In the genomic region with DNA sequence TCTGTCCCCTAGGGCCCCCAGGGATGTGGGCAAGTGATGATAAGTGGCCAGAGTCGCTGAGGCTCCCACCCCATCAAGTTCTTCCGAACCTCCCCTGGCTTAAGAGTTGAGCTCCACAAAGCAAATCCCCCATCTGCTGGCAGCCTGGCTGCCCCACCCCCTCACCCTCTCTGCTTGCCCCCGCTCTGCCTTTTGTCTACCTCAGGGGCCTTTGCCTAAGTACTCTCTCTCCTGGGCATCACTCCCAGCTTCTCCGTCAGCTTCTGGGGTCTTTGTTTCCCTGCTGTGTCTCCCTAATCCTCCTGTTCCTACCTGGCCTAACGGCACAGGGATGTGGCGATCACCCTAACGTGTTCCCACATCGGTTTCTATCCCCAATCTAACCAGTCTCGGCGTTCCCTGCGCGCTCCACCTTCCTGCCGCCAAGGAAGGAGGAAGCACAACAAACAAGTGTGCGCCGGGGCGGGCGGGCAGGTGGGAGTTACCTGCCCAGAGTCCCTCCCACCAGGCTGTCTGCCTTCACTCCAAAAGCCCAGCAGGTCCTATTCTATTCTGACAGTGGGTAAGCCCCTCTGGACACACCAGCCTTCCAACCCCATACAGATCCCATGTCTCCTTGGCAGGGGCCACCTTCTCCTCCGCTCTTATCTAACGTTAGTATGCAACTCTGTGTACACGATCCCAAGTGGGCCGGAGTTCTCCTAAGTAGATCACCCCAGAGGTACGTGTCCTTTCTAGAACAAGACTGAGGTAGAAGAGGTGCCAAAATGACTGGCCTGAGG, we compare ENCODE assay signal across 8 mouse cellular contexts. TPM values are rescaled to one million over a fixed set of nuclear protein-coding genes. Genes with fewer than 3 reads are reported as not detected.
DNase-seq lines count a peak whose midpoint lies in the region; ATAC-seq and TF ChIP-seq lines count a peak whose summit lies in the region.

No protein-coding gene starts in this region.

- H3K36me3 ChIP-seq in MEL (ENCODE audit: control insufficient read depth in 1 of 2, insufficient read depth in 2 of 2, low read length in 2 of 2), result peaks cover 0 to 34% of the 10 kb centered on the region in 2 experiments; a peak in 2 of 4 replicates
- H3K36me3 ChIP-seq in forebrain, embryonic 13.5 days (ENCODE audit: poor library complexity, severe bottlenecking), result peaks cover 28% of the 10 kb centered on the region
- peaks cover 22% of the 10 kb centered on the region for H3K36me3 ChIP-seq in kidney, embryonic 14.5 days (ENCODE audit: control insufficient read depth, insufficient read depth, low read length)
- H3K36me3 ChIP-seq in midbrain, embryonic 10.5 days, result peaks cover 31% of the 10 kb centered on the region

- no peak overlapping the region for H3K4me3 ChIP-seq in MEL (ENCODE audit: control insufficient read depth in 1 of 2, insufficient read depth in 1 of 2, low read depth in 2 of 2, low read length in 2 of 2)
- peak overlapping the region; percentile 96 for H3K4me3 ChIP-seq in forebrain, embryonic 13.5 days
- peak overlapping the region; percentile 78 for H3K4me3 ChIP-seq in kidney, embryonic 14.5 days (ENCODE audit: low read length)
- H3K4me3 ChIP-seq in midbrain, embryonic 10.5 days, result peak overlapping the region; percentile 90

- H3K9me3 ChIP-seq in MEL (replicated peaks; ENCODE audit: insufficient read depth, low read length), result no peaks in the 10 kb centered on the region
- H3K9me3 ChIP-seq in forebrain, embryonic 13.5 days (replicated peaks), result no peaks in the 10 kb centered on the region
- no peaks in the 10 kb centered on the region for H3K9me3 ChIP-seq in kidney, embryonic 14.5 days (ENCODE audit: control insufficient read depth, low read length)
- H3K9me3 ChIP-seq in midbrain, embryonic 10.5 days (replicated peaks), result no peaks in the 10 kb centered on the region

- H3K4me1 ChIP-seq in MEL (ENCODE audit: control insufficient read depth in 1 of 2, insufficient read depth in 2 of 2, low read length in 2 of 2), result peaks cover 20 to 46% of the 10 kb centered on the region in 2 experiments
- peaks cover 61% of the 10 kb centered on the region for H3K4me1 ChIP-seq in forebrain, embryonic 13.5 days
- peaks cover 39% of the 10 kb centered on the region for H3K4me1 ChIP-seq in kidney, embryonic 14.5 days (ENCODE audit: control insufficient read depth, insufficient read depth, low read length)
- H3K4me1 ChIP-seq in midbrain, embryonic 10.5 days, result peaks cover 83% of the 10 kb centered on the region

- TF ChIP-seq POLR2A in MEL (IDR thresholded peaks at IDR 0.05; ENCODE audit: control insufficient read depth in 1 of 2, insufficient read depth in 1 of 2, low read depth in 1 of 2, low read length in 2 of 2, poor library complexity in 1 of 2), result no peak

- intact Hi-C loops in heart, postnatal 25 days (cut with DNase I), result loop anchor here (5.0 kb wide), 2 partner anchors 97 to 167 kb away; no protein-coding TSS in a partner anchor

- H3K9ac ChIP-seq in MEL (ENCODE audit: control insufficient read depth, low read depth, low read length, poor library complexity, severe bottlenecking), result no peak overlapping the region
- H3K9ac ChIP-seq in forebrain, embryonic 13.5 days, result peak overlapping the region; percentile 100
- peak overlapping the region; percentile 100 for H3K9ac ChIP-seq in kidney, embryonic 14.5 days (ENCODE audit: low read depth, low read length)

- peak overlapping the region; percentile 100 for H3K4me2 ChIP-seq in forebrain, embryonic 13.5 days
- H3K4me2 ChIP-seq in kidney, embryonic 14.5 days (replicated peaks; ENCODE audit: low read depth, low read length), result peak overlapping the region; percentile 98

- no peaks in the 10 kb centered on the region for H3K27me3 ChIP-seq in MEL (ENCODE audit: control insufficient read depth in 1 of 2, insufficient read depth in 2 of 2, low read length in 2 of 2)
- peaks cover 5% of the 10 kb centered on the region for H3K27me3 ChIP-seq in forebrain, embryonic 13.5 days
- H3K27me3 ChIP-seq in kidney, embryonic 14.5 days (ENCODE audit: control insufficient read depth, insufficient read depth, low read length), result no peaks in the 10 kb centered on the region
- peaks cover 25% of the 10 kb centered on the region for H3K27me3 ChIP-seq in midbrain, embryonic 10.5 days (ENCODE audit: low read depth, poor library complexity, severe bottlenecking)

- no peak for ATAC-seq in forebrain, embryonic 13.5 days
- no peak for ATAC-seq in kidney, embryonic 14.5 days (ENCODE audit: low FRiP score, low TSS enrichment)
- no peak for ATAC-seq in erythroblast, adult 5-6 weeks (replicated peaks; ENCODE audit: low FRiP score, poor library complexity, severe bottlenecking)

- TF ChIP-seq RAD21 in MEL (IDR thresholded peaks at IDR 0.05; ENCODE audit: low read depth, low read length), result no peak

- TF ChIP-seq EP300 in MEL (IDR thresholded peaks at IDR 0.05; ENCODE audit: low read depth in 1 of 2, low read length in 2 of 2), result no peak

- TF ChIP-seq CTCF in MEL (IDR thresholded peaks at IDR 0.05 in 2 of 3, conservative IDR thresholded peaks at IDR 0.05 in 1 of 3; ENCODE audit: control insufficient read depth in 1 of 3, insufficient read depth in 1 of 3, low read depth in 2 of 3, low read length in 3 of 3, poor library complexity in 1 of 3, severe bottlenecking in 1 of 3), result no peak

- peaks cover 6% of the 10 kb centered on the region; the same call in 1 of the 2 replicates for H3K79me2 ChIP-seq in MEL (ENCODE audit: control insufficient read depth, insufficient read depth, low read length, poor library complexity)

- H3K27ac ChIP-seq in MEL (ENCODE audit: control insufficient read depth, low read depth, low read length), result peak overlapping the region; percentile 56; the same call in 1 of the 2 replicates
- peak overlapping the region; percentile 100 for H3K27ac ChIP-seq in forebrain, embryonic 13.5 days
- no peak overlapping the region for H3K27ac ChIP-seq in kidney, embryonic 14.5 days (ENCODE audit: low read depth, low read length)
- peak overlapping the region; percentile 99 for H3K27ac ChIP-seq in midbrain, embryonic 10.5 days (replicated peaks)

- peak; percentile 95 for DNase-seq in heart, adult 11 months
- no peak for DNase-seq in heart, postnatal 25 days (ENCODE audit: low spot score)
- DNase-seq in MEL (ENCODE audit: low read depth, low spot score), result no peak
- DNase-seq in midbrain, embryonic 10.5 days (ENCODE audit: low spot score), result peak; percentile 54
- DNase-seq in frontal cortex, postnatal 36 days (ENCODE audit: low spot score in 2 of 2), result no peak

- 4% methylated on average over 19 of the region's 22 CpGs for WGBS in forebrain, embryonic 13.5 days
- 22% methylated on average over 22 of the region's 22 CpGs for WGBS in kidney, embryonic 14.5 days
- WGBS in midbrain, embryonic 10.5 days, result 6% methylated on average over 22 of the region's 22 CpGs

RNA-seq across cellular contexts. Expression of a gene that starts 3.8 kb away (rescaled TPM):
- total RNA-seq in heart, postnatal 25 days (2021), result under 1 TPM; 0.34 to 0.83 TPM
- 0.16 and 0.35 TPM in 2 replicates for total RNA-seq in MEL (2012; rRNA removed)
- 1 to 10 TPM in 1 of 2 experiments, not detected in 1; 1.3 TPM for polyA plus RNA-seq in MEL (2012; ENCODE audit: insufficient read depth in 1 of 2, insufficient read length in 2 of 2, low read depth in 1 of 2, low replicate concordance in 2 of 2, missing spikeins in 1 of 2)
- 1.3 and 1.9 TPM in 2 replicates for polyA plus RNA-seq in forebrain, embryonic 13.5 days (2015; fragmentation: Nextera tagmentation; extraction: Ambion mirVana)
- 1.6 and 1.7 TPM in 2 replicates for polyA plus RNA-seq in kidney, embryonic 14.5 days (2014; fragmentation: Nextera tagmentation; extraction: Ambion mirVana)
- polyA plus RNA-seq in midbrain, embryonic 10.5 days (2016; fragmentation: Nextera tagmentation; extraction: Ambion mirVana), result 1.0 and 1.5 TPM in 2 replicates
- 1.0 and 2.7 TPM in 2 replicates for total RNA-seq in erythroblast, adult 5-6 weeks (2015; ENCODE audit: low replicate concordance)
- 0.51 TPM in 1 of 2 replicates, not detected in the other for total RNA-seq in erythroblast, adult 5-6 weeks (2017; ENCODE audit: low replicate concordance)

RNA-seq across cellular contexts. Expression of a gene that starts 4.6 kb away (rescaled TPM):
- total RNA-seq in heart, postnatal 25 days (2021), result 100 to 1,000 TPM; 235 to 245 TPM
- 19.8 and 31.8 TPM in 2 replicates for total RNA-seq in MEL (2012; rRNA removed)
- polyA plus RNA-seq in MEL (2012; ENCODE audit: insufficient read depth in 1 of 2, insufficient read length in 2 of 2, low read depth in 1 of 2, low replicate concordance in 2 of 2, missing spikeins in 1 of 2), result 100 to 1,000 TPM in 1 of 2 experiments, not detected in 1; 177 TPM
- 588 and 626 TPM in 2 replicates for polyA plus RNA-seq in forebrain, embryonic 13.5 days (2015; fragmentation: Nextera tagmentation; extraction: Ambion mirVana)
- polyA plus RNA-seq in kidney, embryonic 14.5 days (2014; fragmentation: Nextera tagmentation; extraction: Ambion mirVana), result 219 and 295 TPM in 2 replicates
- polyA plus RNA-seq in midbrain, embryonic 10.5 days (2016; fragmentation: Nextera tagmentation; extraction: Ambion mirVana), result 261 and 296 TPM in 2 replicates
- 26.1 and 31.3 TPM in 2 replicates for total RNA-seq in erythroblast, adult 5-6 weeks (2015; ENCODE audit: low replicate concordance)
- total RNA-seq in erythroblast, adult 5-6 weeks (2017; ENCODE audit: low replicate concordance), result 12.0 and 21.8 TPM in 2 replicates

RNA-seq across cellular contexts. Expression of a gene that starts 15.8 kb away (rescaled TPM):
- total RNA-seq in heart, postnatal 25 days (2021), result 100 to 1,000 TPM; 205 to 207 TPM
- total RNA-seq in MEL (2012; rRNA removed), result 133 and 154 TPM in 2 replicates
- 100 to 1,000 TPM in 1 of 2 experiments, not detected in 1; 340 TPM for polyA plus RNA-seq in MEL (2012; ENCODE audit: insufficient read depth in 1 of 2, insufficient read length in 2 of 2, low read depth in 1 of 2, low replicate concordance in 2 of 2, missing spikeins in 1 of 2)
- 398 and 409 TPM in 2 replicates for polyA plus RNA-seq in forebrain, embryonic 13.5 days (2015; fragmentation: Nextera tagmentation; extraction: Ambion mirVana)
- polyA plus RNA-seq in kidney, embryonic 14.5 days (2014; fragmentation: Nextera tagmentation; extraction: Ambion mirVana), result 396 and 402 TPM in 2 replicates
- polyA plus RNA-seq in midbrain, embryonic 10.5 days (2016; fragmentation: Nextera tagmentation; extraction: Ambion mirVana), result 428 and 435 TPM in 2 replicates
- total RNA-seq in erythroblast, adult 5-6 weeks (2015; ENCODE audit: low replicate concordance), result 11.7 and 13.4 TPM in 2 replicates
- 14.1 and 20.7 TPM in 2 replicates for total RNA-seq in erythroblast, adult 5-6 weeks (2017; ENCODE audit: low replicate concordance)

RNA-seq across cellular contexts. Expression of a gene that starts 27.3 kb away (rescaled TPM):
- 1 to 10 TPM in 1 of 2 experiments, under 1 TPM in 1; 0.73 to 1.3 TPM for total RNA-seq in heart, postnatal 25 days (2021)
- total RNA-seq in MEL (2012; rRNA removed), result not detected in 2 replicates
- not detected for polyA plus RNA-seq in MEL (2012; ENCODE audit: insufficient read depth in 1 of 2, insufficient read length in 2 of 2, low read depth in 1 of 2, low replicate concordance in 2 of 2, missing spikeins in 1 of 2)
- polyA plus RNA-seq in forebrain, embryonic 13.5 days (2015; fragmentation: Nextera tagmentation; extraction: Ambion mirVana), result 0.08 TPM in 2 replicates
- polyA plus RNA-seq in kidney, embryonic 14.5 days (2014; fragmentation: Nextera tagmentation; extraction: Ambion mirVana), result 0.16 TPM in 1 of 2 replicates, not detected in the other
- 0.05 TPM in 1 of 2 replicates, not detected in the other for polyA plus RNA-seq in midbrain, embryonic 10.5 days (2016; fragmentation: Nextera tagmentation; extraction: Ambion mirVana)
- total RNA-seq in erythroblast, adult 5-6 weeks (2015; ENCODE audit: low replicate concordance), result 6.3 and 6.9 TPM in 2 replicates
- total RNA-seq in erythroblast, adult 5-6 weeks (2017; ENCODE audit: low replicate concordance), result 0.70 and 0.94 TPM in 2 replicates

RNA-seq across cellular contexts. Expression of a gene that starts 50.0 kb away (rescaled TPM):
- total RNA-seq in heart, postnatal 25 days (2021), result 10 to 100 TPM; 85.8 to 88.6 TPM
- 75.1 and 85.0 TPM in 2 replicates for total RNA-seq in MEL (2012; rRNA removed)
- 100 to 1,000 TPM in 1 of 2 experiments, not detected in 1; 150 TPM for polyA plus RNA-seq in MEL (2012; ENCODE audit: insufficient read depth in 1 of 2, insufficient read length in 2 of 2, low read depth in 1 of 2, low replicate concordance in 2 of 2, missing spikeins in 1 of 2)
- 89.0 and 99.3 TPM in 2 replicates for polyA plus RNA-seq in forebrain, embryonic 13.5 days (2015; fragmentation: Nextera tagmentation; extraction: Ambion mirVana)
- 144 and 162 TPM in 2 replicates for polyA plus RNA-seq in kidney, embryonic 14.5 days (2014; fragmentation: Nextera tagmentation; extraction: Ambion mirVana)
- polyA plus RNA-seq in midbrain, embryonic 10.5 days (2016; fragmentation: Nextera tagmentation; extraction: Ambion mirVana), result 140 and 142 TPM in 2 replicates
- total RNA-seq in erythroblast, adult 5-6 weeks (2015; ENCODE audit: low replicate concordance), result 10.2 and 16.5 TPM in 2 replicates
- total RNA-seq in erythroblast, adult 5-6 weeks (2017; ENCODE audit: low replicate concordance), result 5.6 and 7.7 TPM in 2 replicates

Comparison
In these comparisons a context has a peak if more than half of its experiments do, and no peak if none do; other contexts are left out.
1. DNase-seq: peak in heart, adult 11 months (single experiment) and midbrain, embryonic 10.5 days (single experiment); none in heart, postnatal 25 days (single experiment), MEL (single experiment) and frontal cortex, postnatal 36 days (0 of 2).
2. H3K4me3 ChIP-seq: peak in forebrain, embryonic 13.5 days (single experiment), kidney, embryonic 14.5 days (single experiment) and midbrain, embryonic 10.5 days (single experiment); none in MEL (0 of 2).